Mouse (Mus musculus) heart, embryonic 15.5 days (tissue): ENCODE results near the gene Rnf151. TPM values are rescaled to one million over a fixed set of nuclear protein-coding genes. Genes with fewer than 3 reads are reported as not detected.
A peak's percentile ranks its signal among the peaks of the same experiment; 100 is the strongest.

Experiments used
- ATAC-seq: fragments of 200-750 bp; cut with Nextera tagmentation; replicated peaks from 2 replicates; pipeline ENCODE4 v1.8.0; 2017; ENCODE audit warnings: low read depth, moderate TSS enrichment; ENCODE audit not compliant: insufficient number of reproducible peaks, insufficient read depth, low FRiP score
- H3K27ac ChIP-seq: fragments of 300-500 bp; sonication (generic); 2 replicates; pipeline ENCODE4 v1.5.1; 2015; ENCODE audit warnings: mild to moderate bottlenecking, inconsistent platforms
- H3K27me3 ChIP-seq: fragments of 300-500 bp; sonication (generic); 2 replicates; pipeline ENCODE4 v1.6.1; 2015; ENCODE audit warnings: inconsistent platforms
- H3K36me3 ChIP-seq: fragments of 300-500 bp; sonication (generic); 2 replicates; pipeline ENCODE4 v1.6.1; 2015; ENCODE audit warnings: mild to moderate bottlenecking, inconsistent platforms
- H3K4me1 ChIP-seq: fragments of 300-500 bp; sonication (generic); replicated peaks from 2 replicates; pipeline ENCODE4 v1.6.1; 2015; ENCODE audit warnings: inconsistent platforms
- H3K4me2 ChIP-seq: fragments of 300-500 bp; sonication (generic); 2 replicates; pipeline ENCODE4 v1.6.1; 2015; ENCODE audit warnings: inconsistent platforms, mild to moderate bottlenecking, moderate library complexity
- H3K4me3 ChIP-seq: fragments of 300-500 bp; sonication (generic); 2 replicates; pipeline ENCODE4 v1.5.1; 2015; ENCODE audit warnings: mild to moderate bottlenecking, inconsistent platforms
- H3K9ac ChIP-seq: fragments of 300-500 bp; sonication (generic); 2 replicates; pipeline ENCODE4 v1.6.1; 2015; ENCODE audit warnings: mild to moderate bottlenecking, inconsistent platforms
- H3K9me3 ChIP-seq: fragments of 300-500 bp; sonication (generic); replicated peaks from 2 replicates; pipeline ENCODE4 v1.6.1; 2016; ENCODE audit warnings: inconsistent platforms
- WGBS: fragments of 180-500 bp; shearing (Covaris S2); methylation state at CpG from one replicate; pipeline ENCODE4 v1.1.7; 2015; ENCODE audit warnings: mixed read lengths; 5-methylcytosine and 5-hydroxymethylcytosine counted together
- polyA plus RNA-seq: library from polyadenylated mRNA; unstranded; fragments of >200 nt; fragmentation: Nextera tagmentation; extraction: Ambion mirVana; gene quantifications from 2 replicates; pipeline ENCODE4 v1.2.1, GENCODE M21; 2015

Gene Rnf151
- polyA plus RNA-seq, 1 experiment from 2014 or later: not detected

DNA sequence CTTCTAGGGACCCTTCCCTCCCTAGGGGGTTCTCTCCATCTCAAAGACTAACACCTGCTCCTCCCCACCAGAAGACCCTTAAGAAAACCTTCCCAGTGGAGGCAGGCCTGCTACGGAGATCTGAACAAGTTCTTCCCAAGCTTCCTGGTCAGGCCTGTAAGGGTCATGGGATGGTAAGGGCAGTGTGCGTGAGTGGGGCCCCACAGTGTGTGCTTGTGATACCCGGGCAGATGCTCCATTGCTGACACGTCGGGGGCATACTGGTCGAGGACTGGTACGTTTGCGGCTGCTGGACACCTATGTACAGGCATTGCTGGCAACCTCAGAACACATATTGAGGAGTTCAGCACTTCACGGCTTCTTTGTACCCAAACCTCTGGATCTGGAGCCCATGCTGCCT lies 19.1 kb downstream of the Rnf151 start:
- WGBS: 67% methylated on average over 9 of the region's 9 CpGs
- Histone ChIP-seq H3K9me3 (no peaks in the 10 kb centered on the region), H3K4me1 (peaks cover 21% of the 10 kb centered on the region), H3K27me3 (no peaks in the 10 kb centered on the region), H3K4me2 (no peak overlapping the region), H3K36me3 (peaks cover 39% of the 10 kb centered on the region), H3K27ac (no peak overlapping the region), H3K4me3 (no peak overlapping the region), H3K9ac (no peak overlapping the region)
- no peak for ATAC-seq

- ATAC-seq: no peak
- Histone ChIP-seq H3K4me1 (peaks cover 21% of the 10 kb centered on the region), H3K4me2 (no peak overlapping the region), H3K9me3 (no peaks in the 10 kb centered on the region), H3K27ac (no peak overlapping the region), H3K27me3 (no peaks in the 10 kb centered on the region), H3K36me3 (peaks cover 39% of the 10 kb centered on the region), H3K4me3 (no peak overlapping the region), H3K9ac (no peak overlapping the region)
- 21% methylated on average over 5 of the region's 5 CpGs for WGBS
Observed at GRCm38 (mm10) chr17:24697985-24698384, 19.9 kb downstream of the Rnf151 start.

GRCm38 (mm10) chr17:24696011-24696697 lies 21.7 kb downstream of the Rnf151 start, which contains the start of the genes Gfer and Noxo1:
Gene Gfer (minus strand): TSS chr17:24696156.
Gene Noxo1 (plus strand): TSS chr17:24696234.
- Histone ChIP-seq H3K4me3 (peak within 1 kb of the TSS; percentile 76), H3K4me2 (peak within 1 kb of the TSS; percentile 92), H3K4me1 (peaks cover 21% of the 10 kb centered on the region), H3K36me3 (peaks cover 24% of the 10 kb centered on the region), H3K27ac (peak within 1 kb of the TSS; percentile 81), H3K9ac (peak within 1 kb of the TSS; percentile 76), H3K9me3 (no peaks in the 10 kb centered on the region), H3K27me3 (peaks cover under 1% of the 10 kb centered on the region; the same call in 1 of the 2 replicates)
- peak; percentile 94 for ATAC-seq
- WGBS: under 1% methylated on average over 62 of the region's 76 CpGs

DNA sequence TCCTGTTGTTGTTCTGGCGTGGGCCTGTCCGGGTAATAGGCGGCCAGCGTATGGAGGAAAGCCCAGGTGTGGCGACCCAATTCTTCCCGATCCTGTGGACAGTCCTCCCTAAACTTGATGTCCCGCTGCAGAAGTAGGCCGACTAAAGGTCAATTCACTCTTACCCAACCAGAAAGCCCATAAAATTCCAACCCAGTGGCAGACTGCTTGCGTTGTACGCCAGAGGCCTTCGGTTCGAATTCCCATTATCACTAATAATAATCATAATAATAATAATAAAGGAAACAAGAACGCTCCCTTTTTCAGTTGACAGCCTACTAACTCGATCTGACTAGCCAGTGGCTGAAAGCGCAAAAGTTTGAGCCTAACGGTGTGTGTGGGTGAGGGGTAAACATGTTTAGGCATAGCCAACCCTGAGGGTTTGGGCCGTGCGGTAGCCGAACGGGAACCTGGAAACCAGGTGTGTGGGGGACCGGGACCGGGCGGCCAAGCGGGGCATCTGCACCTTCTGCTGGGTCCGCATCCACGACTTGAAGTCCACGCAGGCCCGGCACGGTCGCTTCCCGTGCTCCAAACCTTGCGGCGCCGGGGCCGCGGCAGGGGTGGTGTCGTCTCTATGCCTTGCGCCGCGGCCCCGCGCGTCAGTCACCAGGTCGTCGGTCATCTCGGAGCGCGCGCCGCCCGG lies 22.4 kb downstream of the Rnf151 start:
- H3K9ac ChIP-seq: peak overlapping the region; percentile 76
- peaks cover 8% of the 10 kb centered on the region for H3K27me3 ChIP-seq
- H3K9me3 ChIP-seq: no peaks in the 10 kb centered on the region
- H3K27ac ChIP-seq: peak overlapping the region; percentile 81
- peaks cover 21% of the 10 kb centered on the region for H3K4me1 ChIP-seq
- H3K4me3 ChIP-seq: peak overlapping the region; percentile 76
- 13% methylated on average over 31 of the region's 51 CpGs for WGBS
- no peak; the same call in 1 of the 2 replicates for ATAC-seq
- peaks cover 17% of the 10 kb centered on the region for H3K36me3 ChIP-seq
- H3K4me2 ChIP-seq: peak overlapping the region; percentile 92

DNA sequence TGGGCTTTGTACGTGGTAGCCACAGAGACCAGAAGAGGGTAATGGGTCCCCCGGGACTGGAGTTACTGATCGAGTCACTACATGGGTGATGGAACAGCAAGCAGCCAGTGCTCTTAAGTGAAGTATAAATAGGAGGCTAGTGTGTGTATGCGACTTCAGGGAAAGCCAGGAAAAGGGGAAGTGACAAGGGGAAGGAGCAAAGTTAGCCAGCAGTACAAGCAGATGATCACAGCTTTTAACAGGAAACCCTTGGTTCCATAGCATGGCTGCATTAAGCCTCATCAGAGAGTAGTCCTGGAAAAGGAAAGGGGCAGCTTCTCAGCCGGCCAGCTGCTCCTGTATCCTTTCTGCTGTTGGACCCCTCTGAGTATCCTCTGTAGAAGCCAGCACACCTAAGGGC lies 25.5 kb downstream of the Rnf151 start:
- H3K27ac ChIP-seq: no peak overlapping the region
- peaks cover 38% of the 10 kb centered on the region for H3K27me3 ChIP-seq
- H3K36me3 ChIP-seq: peaks cover 7% of the 10 kb centered on the region; the same call in 1 of the 2 replicates
- peaks cover 32% of the 10 kb centered on the region for H3K4me1 ChIP-seq
- whole genome bisulfite sequencing: 84% methylated on average over 5 of the region's 5 CpGs
- H3K9me3 ChIP-seq: no peaks in the 10 kb centered on the region
- H3K4me2 ChIP-seq: no peak overlapping the region
- no peak overlapping the region for H3K9ac ChIP-seq
- ATAC-seq: no peak
- no peak overlapping the region for H3K4me3 ChIP-seq

GRCm38 (mm10) chr17:24689251-24690081 lies 28.4 kb downstream of the Rnf151 start, which contains the start of gene Syngr3:
Gene Syngr3 (minus strand): TSS chr17:24689955.
- peak within 1 kb of the TSS; percentile 89 for H3K4me2 ChIP-seq
- H3K27ac ChIP-seq: no peak within 1 kb of the TSS
- peaks cover 23% of the 10 kb centered on the region for H3K4me1 ChIP-seq
- ATAC-seq: no peak
- peak within 1 kb of the TSS; percentile 53 for H3K4me3 ChIP-seq
- H3K36me3 ChIP-seq: peaks cover 7% of the 10 kb centered on the region; the same call in 1 of the 2 replicates
- H3K9ac ChIP-seq: peak within 1 kb of the TSS; percentile 41
- no peaks in the 10 kb centered on the region for H3K9me3 ChIP-seq
- peaks cover 50% of the 10 kb centered on the region for H3K27me3 ChIP-seq
- under 1% methylated on average over 54 of the region's 55 CpGs for WGBS

- H3K9me3 ChIP-seq: no peaks in the 10 kb centered on the region
- no peak overlapping the region for H3K27ac ChIP-seq
- H3K4me3 ChIP-seq: peak overlapping the region; percentile 41
- H3K4me1 ChIP-seq: peaks cover 20% of the 10 kb centered on the region
- ATAC-seq: no peak
- peaks cover under 1% of the 10 kb centered on the region; the same call in 1 of the 2 replicates for H3K36me3 ChIP-seq
- peak overlapping the region; percentile 12; the same call in 1 of the 2 replicates for H3K9ac ChIP-seq
- H3K27me3 ChIP-seq: peaks cover 50% of the 10 kb centered on the region
- H3K4me2 ChIP-seq: peak overlapping the region; percentile 65
- WGBS: 21% methylated on average over 23 of the region's 23 CpGs
Observed at GRCm38 (mm10) chr17:24687599-24687998, 30.3 kb downstream of the Rnf151 start.

- WGBS: 3% methylated on average over 25 of the region's 25 CpGs
- no peak overlapping the region for H3K27ac ChIP-seq
Observed at GRCm38 (mm10) chr17:24687146-24687595, 30.7 kb downstream of the Rnf151 start.

DNA sequence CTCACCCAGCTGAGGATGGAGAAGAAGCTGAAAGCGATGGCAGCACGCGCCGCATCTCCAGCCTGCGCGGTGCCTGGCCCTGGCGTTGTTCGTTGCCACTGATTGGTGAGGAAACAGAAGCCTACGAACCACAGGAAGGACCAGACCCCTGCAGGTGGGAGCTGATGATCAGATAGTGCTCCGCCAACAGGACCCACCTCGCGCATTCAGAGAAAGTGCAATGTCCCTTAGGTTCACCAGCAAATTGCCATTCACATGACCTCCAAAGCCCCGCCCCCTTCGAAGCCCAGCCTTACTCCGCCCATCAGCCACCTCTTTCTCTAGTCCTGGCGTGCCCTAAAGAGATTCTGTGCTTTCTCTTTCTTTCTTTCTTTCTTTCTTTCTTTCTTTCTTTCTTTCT lies 31.3 kb downstream of the Rnf151 start:
- Histone ChIP-seq H3K27me3 (peaks cover 50% of the 10 kb centered on the region), H3K4me3 (peak overlapping the region; percentile 18)

More at GRCm38 (mm10) chr17:24687146-24687595, 30.7 kb downstream of the Rnf151 start:
- peaks cover 4% of the 10 kb centered on the region; the same call in 1 of the 2 replicates for H3K36me3 ChIP-seq
- H3K27me3 ChIP-seq: peaks cover 50% of the 10 kb centered on the region
- peaks cover 20% of the 10 kb centered on the region for H3K4me1 ChIP-seq
- peak; percentile 56 for ATAC-seq
- H3K4me3 ChIP-seq: peak overlapping the region; percentile 41
- H3K9me3 ChIP-seq: no peaks in the 10 kb centered on the region
- H3K4me2 ChIP-seq: peak overlapping the region; percentile 65
- peak overlapping the region; percentile 12; the same call in 1 of the 2 replicates for H3K9ac ChIP-seq

DNA sequence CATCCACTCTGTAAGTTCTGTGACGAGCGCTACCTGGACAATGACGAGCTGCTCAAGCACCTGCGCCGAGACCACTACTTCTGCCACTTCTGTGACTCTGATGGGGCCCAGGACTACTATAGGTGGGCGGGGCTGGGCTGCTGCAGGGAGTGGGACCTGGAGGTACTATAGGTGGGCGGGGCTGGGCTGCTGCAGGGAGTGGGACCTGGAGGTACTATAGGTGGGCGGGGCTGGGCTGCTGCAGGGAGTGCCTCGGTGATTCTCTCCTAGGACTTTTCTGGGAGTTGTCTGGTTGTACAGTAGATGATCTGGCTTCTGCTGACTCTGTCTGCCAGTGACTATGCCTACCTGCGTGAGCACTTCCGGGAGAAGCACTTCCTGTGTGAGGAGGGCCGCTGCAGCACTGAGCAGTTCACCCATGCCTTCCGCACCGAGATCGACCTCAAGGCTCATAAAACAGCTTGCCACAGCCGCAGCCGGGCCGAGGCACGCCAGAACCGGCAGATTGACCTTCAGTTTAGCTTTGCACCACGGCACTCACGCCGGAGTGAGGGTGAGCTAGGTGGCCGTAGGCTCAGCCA lies 40.3 kb downstream of the Rnf151 start:
- Histone ChIP-seq H3K27me3 (no peaks in the 10 kb centered on the region), H3K36me3 (peaks cover 59% of the 10 kb centered on the region), H3K9ac (no peak overlapping the region), H3K27ac (no peak overlapping the region), H3K4me2 (no peak overlapping the region), H3K4me1 (peaks cover 12% of the 10 kb centered on the region), H3K9me3 (no peaks in the 10 kb centered on the region), H3K4me3 (no peak overlapping the region)
- no peak for ATAC-seq
- WGBS: 90% methylated on average over 24 of the region's 24 CpGs

More for the DNA sequence above, 31.3 kb downstream of the Rnf151 start:
- H3K9me3 ChIP-seq: no peaks in the 10 kb centered on the region
- H3K4me1 ChIP-seq: peaks cover 20% of the 10 kb centered on the region
- H3K9ac ChIP-seq: no peak overlapping the region
- H3K4me2 ChIP-seq: peak overlapping the region; percentile 33
- no peak for ATAC-seq
- H3K27ac ChIP-seq: no peak overlapping the region
- H3K36me3 ChIP-seq: peaks cover 10% of the 10 kb centered on the region
- WGBS: 28% methylated on average over 16 of the region's 16 CpGs
